Comparison of ENCODE assay signal across 8 mouse cellular contexts in genomic region chr7:107594325-107594856, GRCm38 (mm10). TPM values are rescaled to one million over a fixed set of nuclear protein-coding genes. Genes with fewer than 3 reads are reported as not detected.
DNase-seq lines count a peak whose midpoint lies in the region; ATAC-seq and TF ChIP-seq lines count a peak whose summit lies in the region.

No protein-coding gene starts in this region.

- TF ChIP-seq CTCF in E14TG2a.4 (conservative IDR thresholded peaks at IDR 0.05; ENCODE audit: low read length): peak; percentile 24; the same call in 1 of the 2 replicates
- TF ChIP-seq CTCF in heart, postnatal 0 days (IDR thresholded peaks at IDR 0.05; ENCODE audit: low read depth): peak; percentile 56

- peak overlapping the region; percentile 50 for H3K9ac ChIP-seq in forebrain, embryonic 12.5 days
- H3K9ac ChIP-seq in heart, postnatal 0 days (replicated peaks; ENCODE audit: low read depth, low read length): peak overlapping the region; percentile 39; the same call in 1 of the 2 replicates
- H3K9ac ChIP-seq in liver, embryonic 16.5 days (ENCODE audit: low read depth, low read length): peak overlapping the region; percentile 43; the same call in 1 of the 2 replicates
- peak overlapping the region; percentile 43; the same call in 1 of the 2 replicates for H3K9ac ChIP-seq in neural tube, embryonic 14.5 days (replicated peaks; ENCODE audit: low read depth, low read length)

- peak; percentile 73 for ATAC-seq in forebrain, embryonic 12.5 days (ENCODE audit: low FRiP score)
- peak; percentile 79 for ATAC-seq in heart, postnatal 0 days (ENCODE audit: insufficient read depth, low read depth)
- ATAC-seq in liver, embryonic 16.5 days (ENCODE audit: low read depth): peak; percentile 53
- ATAC-seq in neural tube, embryonic 14.5 days (ENCODE audit: low read depth): peak; percentile 79

- no peak overlapping the region for H3K27ac ChIP-seq in forebrain, embryonic 12.5 days
- H3K27ac ChIP-seq in heart, postnatal 0 days (ENCODE audit: low read depth): peak overlapping the region; percentile 43; the same call in 1 of the 2 replicates
- peak overlapping the region; percentile 79 for H3K27ac ChIP-seq in liver, embryonic 16.5 days (ENCODE audit: low read length)
- H3K27ac ChIP-seq in neural tube, embryonic 14.5 days (ENCODE audit: low read depth, low read length): no peak overlapping the region

- H3K4me3 ChIP-seq in E14TG2a.4 (replicated peaks; ENCODE audit: low read length): peak overlapping the region; percentile 88
- H3K4me3 ChIP-seq in forebrain, embryonic 12.5 days (replicated peaks): peak overlapping the region; percentile 54
- peak overlapping the region; percentile 56 for H3K4me3 ChIP-seq in heart, postnatal 0 days (ENCODE audit: low read depth, low read length)
- H3K4me3 ChIP-seq in liver, embryonic 16.5 days (ENCODE audit: low read depth, low read length): peak overlapping the region; percentile 62
- H3K4me3 ChIP-seq in neural tube, embryonic 14.5 days (ENCODE audit: low read depth, low read length): peak overlapping the region; percentile 54

- whole genome bisulfite sequencing in forebrain, embryonic 12.5 days: 3% methylated on average over 16 of the region's 16 CpGs
- 2% methylated on average over 16 of the region's 16 CpGs for WGBS in heart, postnatal 0 days
- WGBS in liver, embryonic 16.5 days (ENCODE audit: insufficient replicate concordance): 0% methylated on average over 16 of the region's 16 CpGs
- WGBS in neural tube, embryonic 14.5 days: 2% methylated on average over 16 of the region's 16 CpGs

- peaks cover 12% of the 10 kb centered on the region for H3K9me3 ChIP-seq in E14TG2a.4 (ENCODE audit: low read length)
- H3K9me3 ChIP-seq in forebrain, embryonic 12.5 days: no peaks in the 10 kb centered on the region
- H3K9me3 ChIP-seq in heart, postnatal 0 days (replicated peaks; ENCODE audit: control insufficient read depth, low read length): no peaks in the 10 kb centered on the region
- no peaks in the 10 kb centered on the region for H3K9me3 ChIP-seq in liver, embryonic 16.5 days (replicated peaks; ENCODE audit: control insufficient read depth, low read length)
- no peaks in the 10 kb centered on the region for H3K9me3 ChIP-seq in neural tube, embryonic 14.5 days (ENCODE audit: control insufficient read depth, low read length)

- peak; percentile 27 for DNase-seq in c-Kit-positive CD71-positive TER-119-negative erythroid progenitor cells, embryonic 14.5 days (ENCODE audit: low read depth)
- peak; percentile 67 for DNase-seq in heart, postnatal 0 days (ENCODE audit: low spot score)
- peak; percentile 68 to 71 for DNase-seq in kidney, postnatal 36 days
- peak; percentile 29 for DNase-seq in testis, postnatal 14 days (ENCODE audit: low spot score)

- no peaks in the 10 kb centered on the region for H3K36me3 ChIP-seq in E14TG2a.4 (ENCODE audit: insufficient read depth, low read length)
- no peaks in the 10 kb centered on the region for H3K36me3 ChIP-seq in forebrain, embryonic 12.5 days (replicated peaks)
- no peaks in the 10 kb centered on the region for H3K36me3 ChIP-seq in heart, postnatal 0 days (replicated peaks; ENCODE audit: control insufficient read depth, insufficient read depth, low read length)
- H3K36me3 ChIP-seq in liver, embryonic 16.5 days (ENCODE audit: control insufficient read depth, insufficient read depth): no peaks in the 10 kb centered on the region
- no peaks in the 10 kb centered on the region for H3K36me3 ChIP-seq in neural tube, embryonic 14.5 days (ENCODE audit: control insufficient read depth, insufficient read depth, low read length)

- peaks cover 4% of the 10 kb centered on the region; the same call in 1 of the 2 replicates for H3K27me3 ChIP-seq in E14TG2a.4 (ENCODE audit: insufficient read depth, low read length)
- H3K27me3 ChIP-seq in forebrain, embryonic 12.5 days: peaks cover 11% of the 10 kb centered on the region; the same call in 1 of the 2 replicates
- H3K27me3 ChIP-seq in heart, postnatal 0 days (ENCODE audit: control insufficient read depth, insufficient read depth, low read length): no peaks in the 10 kb centered on the region
- no peaks in the 10 kb centered on the region for H3K27me3 ChIP-seq in liver, embryonic 16.5 days (ENCODE audit: control insufficient read depth, insufficient read depth, low read depth, low read length)
- no peaks in the 10 kb centered on the region for H3K27me3 ChIP-seq in neural tube, embryonic 14.5 days (ENCODE audit: control insufficient read depth, insufficient read depth, low read length)

- peak overlapping the region; percentile 90 for H3K4me2 ChIP-seq in forebrain, embryonic 12.5 days
- peak overlapping the region; percentile 90 for H3K4me2 ChIP-seq in heart, postnatal 0 days (ENCODE audit: low read depth, low read length)
- peak overlapping the region; percentile 70 for H3K4me2 ChIP-seq in liver, embryonic 16.5 days (ENCODE audit: low read depth, low read length)
- H3K4me2 ChIP-seq in neural tube, embryonic 14.5 days (ENCODE audit: low read depth, low read length): peak overlapping the region; percentile 93

- H3K4me1 ChIP-seq in E14TG2a.4 (replicated peaks; ENCODE audit: low read depth, low read length): peaks cover 34% of the 10 kb centered on the region
- H3K4me1 ChIP-seq in forebrain, embryonic 12.5 days: peaks cover 11% of the 10 kb centered on the region; the same call in 1 of the 2 replicates
- peaks cover 14% of the 10 kb centered on the region; the same call in 1 of the 2 replicates for H3K4me1 ChIP-seq in heart, postnatal 0 days (ENCODE audit: control insufficient read depth, insufficient read depth)
- H3K4me1 ChIP-seq in liver, embryonic 16.5 days (ENCODE audit: control insufficient read depth, low read depth, low read length): no peaks in the 10 kb centered on the region; the same call in 1 of the 2 replicates
- no peaks in the 10 kb centered on the region; the same call in 1 of the 2 replicates for H3K4me1 ChIP-seq in neural tube, embryonic 14.5 days (ENCODE audit: control insufficient read depth, insufficient read depth, low read length)

- TF ChIP-seq EP300 in heart, postnatal 0 days (IDR thresholded peaks at IDR 0.05; ENCODE audit: low read depth): no peak

RNA-seq across cellular contexts. Expression of gene Ppfibp2, which starts 0.6 kb away (rescaled TPM):
- polyA plus RNA-seq in forebrain, embryonic 12.5 days (2016; fragmentation: Nextera tagmentation; extraction: Ambion mirVana): 2.0 and 2.7 TPM in 2 replicates
- total RNA-seq in heart, postnatal 0 days (2014; rRNA removed; ENCODE audit: low replicate concordance): 8.4 and 17.5 TPM in 2 replicates
- 6.6 and 6.8 TPM in 2 replicates for polyA plus RNA-seq in heart, postnatal 0 days (2015; fragmentation: Nextera tagmentation; extraction: Ambion mirVana)
- polyA plus RNA-seq in liver, embryonic 16.5 days (2015; fragmentation: Nextera tagmentation; extraction: Ambion mirVana): 4.2 and 4.6 TPM in 2 replicates
- 2.0 and 2.3 TPM in 2 replicates for polyA plus RNA-seq in neural tube, embryonic 14.5 days (2014; fragmentation: Nextera tagmentation; extraction: Ambion mirVana)

RNA-seq across cellular contexts. Expression of gene Olfml1, which starts 27.1 kb away (rescaled TPM):
- 4.1 and 5.7 TPM in 2 replicates for polyA plus RNA-seq in forebrain, embryonic 12.5 days (2016; fragmentation: Nextera tagmentation; extraction: Ambion mirVana)
- total RNA-seq in heart, postnatal 0 days (2014; rRNA removed; ENCODE audit: low replicate concordance): 2.9 and 9.0 TPM in 2 replicates
- polyA plus RNA-seq in heart, postnatal 0 days (2015; fragmentation: Nextera tagmentation; extraction: Ambion mirVana): 4.7 and 5.1 TPM in 2 replicates
- polyA plus RNA-seq in liver, embryonic 16.5 days (2015; fragmentation: Nextera tagmentation; extraction: Ambion mirVana): 1.0 and 1.3 TPM in 2 replicates
- 0.28 and 4.6 TPM in 2 replicates for polyA plus RNA-seq in neural tube, embryonic 14.5 days (2014; fragmentation: Nextera tagmentation; extraction: Ambion mirVana)

RNA-seq across cellular contexts. Expression of gene 5330417H12Rik, which starts 30.6 kb away (rescaled TPM):
- not detected in 2 replicates for polyA plus RNA-seq in forebrain, embryonic 12.5 days (2016; fragmentation: Nextera tagmentation; extraction: Ambion mirVana)
- total RNA-seq in heart, postnatal 0 days (2014; rRNA removed; ENCODE audit: low replicate concordance): not detected in 2 replicates
- not detected in 2 replicates for polyA plus RNA-seq in heart, postnatal 0 days (2015; fragmentation: Nextera tagmentation; extraction: Ambion mirVana)
- not detected in 2 replicates for polyA plus RNA-seq in liver, embryonic 16.5 days (2015; fragmentation: Nextera tagmentation; extraction: Ambion mirVana)
- not detected in 2 replicates for polyA plus RNA-seq in neural tube, embryonic 14.5 days (2014; fragmentation: Nextera tagmentation; extraction: Ambion mirVana)

Comparison
In these comparisons a context has a peak if more than half of its experiments do, and no peak if none do; other contexts are left out.
1. H3K27ac ChIP-seq: peak in heart, postnatal 0 days (single experiment) and liver, embryonic 16.5 days (single experiment); none in forebrain, embryonic 12.5 days (single experiment) and neural tube, embryonic 14.5 days (single experiment).
2. Peak in every context shown above with its lines, with median percentiles within 50 percentile points of each other: H3K4me3 ChIP-seq, DNase-seq, ATAC-seq, H3K4me2 ChIP-seq and H3K9ac ChIP-seq.